Mouse (Mus musculus) neural tube, embryonic 14.5 days (tissue): ENCODE results near the gene Syncrip. TPM values are rescaled to one million over a fixed set of nuclear protein-coding genes. Genes with fewer than 3 reads are reported as not detected.

Experiments used
- ATAC-seq: fragments of 200-750 bp; cut with Nextera tagmentation; 2 replicates; pipeline ENCODE4 v1.8.0; 2017; ENCODE audit warnings: low read depth, mild to moderate bottlenecking, moderate TSS enrichment, moderate library complexity
- H3K27ac ChIP-seq: fragments of 300-500 bp; sonication (generic); 2 replicates; pipeline ENCODE4 v1.5.1; 2014; ENCODE audit warnings: low read depth, mild to moderate bottlenecking, control low read depth, low read length, moderate library complexity, mixed read lengths
- H3K27me3 ChIP-seq: fragments of 300-500 bp; sonication (generic); 2 replicates; pipeline ENCODE4 v1.6.1; 2014; ENCODE audit warnings: low read length; ENCODE audit not compliant: control insufficient read depth, insufficient read depth
- H3K36me3 ChIP-seq: fragments of 300-500 bp; sonication (generic); 2 replicates; pipeline ENCODE4 v1.6.1; 2014; ENCODE audit warnings: low read length, mixed read lengths; ENCODE audit not compliant: control insufficient read depth, insufficient read depth
- H3K4me1 ChIP-seq: fragments of 300-500 bp; sonication (generic); 2 replicates; pipeline ENCODE4 v1.6.1; 2014; ENCODE audit warnings: low read length; ENCODE audit not compliant: control insufficient read depth, insufficient read depth
- H3K4me2 ChIP-seq: fragments of 300-500 bp; sonication (generic); 2 replicates; pipeline ENCODE4 v1.6.1; 2014; ENCODE audit warnings: mild to moderate bottlenecking, low read depth, low read length, control low read depth
- H3K4me3 ChIP-seq: fragments of 300-500 bp; sonication (generic); 2 replicates; pipeline ENCODE4 v1.5.1; 2014; ENCODE audit warnings: low read depth, low read length, control low read depth, mixed read lengths
- H3K9ac ChIP-seq: fragments of 300-500 bp; sonication (generic); replicated peaks from 2 replicates; pipeline ENCODE4 v1.6.1; 2014; ENCODE audit warnings: low read depth, mild to moderate bottlenecking, control low read depth, low read length, mixed read lengths
- H3K9me3 ChIP-seq: fragments of 300-500 bp; sonication (generic); 2 replicates; pipeline ENCODE4 v1.6.1; 2016; ENCODE audit warnings: low read length; ENCODE audit not compliant: control insufficient read depth
- WGBS: fragments of 180-500 bp; shearing (Covaris S2); extraction: QIAGEN DNeasy Blood & Tissue Kit; methylation state at CpG from one replicate; pipeline ENCODE4 v1.1.7; 2014; 5-methylcytosine and 5-hydroxymethylcytosine counted together
- polyA plus RNA-seq: library from polyadenylated mRNA; unstranded; fragments of >200 nt; fragmentation: Nextera tagmentation; extraction: Ambion mirVana; gene quantifications from 2 replicates; pipeline ENCODE4 v1.2.1, GENCODE M21; 2014

Syncrip gene
- polyA plus RNA-seq, 1 experiment from 2014 or later, result 86.6 TPM

- ATAC-seq, result peak; percentile 91
- Histone ChIP-seq H3K36me3 (peaks cover 15% of the 10 kb centered on the region), H3K27me3 (no peaks in the 10 kb centered on the region), H3K4me3 (peak overlapping the region; percentile 45), H3K4me1 (peaks cover 12% of the 10 kb centered on the region), H3K27ac (peak overlapping the region; percentile 74), H3K4me2 (peak overlapping the region; percentile 78), H3K9me3 (no peaks in the 10 kb centered on the region), H3K9ac (peak overlapping the region; percentile 67)
- WGBS, result under 1% methylated on average over 61 of the region's 69 CpGs
Measured at GRCm38 (mm10) chr9:88522569-88523334, 40.4 kb upstream of the Syncrip start.

DNA sequence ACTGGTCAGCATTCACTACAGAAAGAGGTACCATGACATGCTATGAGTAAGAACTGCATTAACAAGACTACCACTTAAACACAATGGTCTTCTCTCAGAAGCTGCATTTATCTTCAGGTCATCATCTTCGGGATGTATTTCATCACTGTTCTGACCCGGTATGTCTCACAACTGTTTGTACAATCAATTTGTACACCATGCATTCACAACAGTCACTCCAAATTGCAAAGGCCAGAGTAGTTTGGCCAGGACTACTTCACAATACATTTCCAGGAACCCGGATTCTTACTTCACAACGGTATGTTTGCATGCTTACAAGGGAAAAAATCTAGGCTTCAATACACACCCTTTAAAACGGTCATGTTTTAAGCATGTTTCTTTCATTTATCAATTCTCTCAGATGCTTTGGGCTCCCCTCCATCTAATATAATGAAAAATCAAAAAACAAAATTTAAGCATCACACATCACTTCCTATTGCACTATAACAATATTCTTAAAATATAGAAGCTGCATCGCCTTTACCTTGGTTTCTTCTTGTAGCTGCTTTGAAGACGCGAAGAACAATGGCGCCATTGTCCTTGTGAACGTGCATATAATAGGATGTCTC, 39.7 kb upstream of the Syncrip start:
- Histone ChIP-seq H3K27me3 (no peaks in the 10 kb centered on the region), H3K36me3 (peaks cover 15% of the 10 kb centered on the region), H3K4me1 (peaks cover 12% of the 10 kb centered on the region), H3K4me2 (peak overlapping the region; percentile 64), H3K4me3 (peak overlapping the region; percentile 45), H3K9me3 (no peaks in the 10 kb centered on the region), H3K9ac (peak overlapping the region; percentile 67), H3K27ac (peak overlapping the region; percentile 74)
- peak; percentile 1; the same call in 1 of the 2 replicates for ATAC-seq
- under 1% methylated on average over 10 of the region's 10 CpGs for WGBS

GRCm38 (mm10) chr9:88520849-88521483, 38.6 kb upstream of the Syncrip start:
- no peaks in the 10 kb centered on the region for H3K27me3 ChIP-seq
- no peaks in the 10 kb centered on the region for H3K9me3 ChIP-seq
- H3K4me2 ChIP-seq, result peak overlapping the region; percentile 64
- H3K27ac ChIP-seq, result no peak overlapping the region
- peaks cover 12% of the 10 kb centered on the region for H3K4me1 ChIP-seq
- peaks cover 15% of the 10 kb centered on the region for H3K36me3 ChIP-seq
- ATAC-seq, result no peak
- peak overlapping the region; percentile 45 for H3K4me3 ChIP-seq
- H3K9ac ChIP-seq, result peak overlapping the region; percentile 67
- 26% methylated on average over 4 of the region's 4 CpGs for WGBS

DNA sequence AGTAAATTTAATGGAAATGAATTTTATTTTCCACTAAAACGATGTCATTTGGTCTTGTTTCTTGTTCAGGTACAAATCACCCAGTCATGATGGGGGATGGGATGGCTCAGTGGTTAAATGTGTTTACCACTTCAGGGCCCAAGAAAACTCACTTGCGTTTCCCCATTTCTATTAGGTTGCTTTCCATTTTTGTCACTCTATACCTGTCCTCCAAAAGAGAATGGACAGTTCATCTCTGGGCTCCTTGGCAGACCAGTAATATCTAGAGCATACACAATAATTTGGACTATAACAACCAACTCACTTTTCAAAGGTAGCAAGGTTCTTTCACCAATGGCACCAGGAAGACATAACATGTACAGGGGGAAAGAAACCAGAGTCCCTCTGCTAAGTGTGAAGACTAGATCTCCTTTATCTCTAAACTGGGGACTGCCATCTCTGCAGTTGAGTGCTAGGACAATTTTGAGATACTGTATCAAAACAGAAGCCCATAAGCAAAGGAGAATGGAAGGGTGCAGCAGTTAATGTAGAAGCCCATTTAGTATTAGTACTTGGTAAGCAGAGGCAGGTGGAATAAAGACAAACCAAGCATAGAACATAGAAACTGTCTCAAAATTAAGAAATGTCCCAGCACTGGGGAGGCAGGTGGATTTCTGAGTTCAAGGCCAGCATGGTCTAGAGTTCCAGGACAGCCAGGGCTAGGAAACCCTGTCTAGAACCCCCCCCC, 37.9 kb upstream of the Syncrip start:
- 19% methylated on average over 2 of the region's 2 CpGs for WGBS
- Histone ChIP-seq H3K27me3 (no peaks in the 10 kb centered on the region), H3K9ac (no peak overlapping the region), H3K27ac (no peak overlapping the region), H3K4me3 (peak overlapping the region; percentile 45), H3K4me2 (peak overlapping the region; percentile 64), H3K4me1 (peaks cover 12% of the 10 kb centered on the region), H3K36me3 (peaks cover 15% of the 10 kb centered on the region), H3K9me3 (no peaks in the 10 kb centered on the region)
- no peak for ATAC-seq

GRCm38 (mm10) chr9:88519390-88520121, 37.2 kb upstream of the Syncrip start:
- H3K4me3 ChIP-seq, result no peak overlapping the region

GRCm38 (mm10) chr9:88516361-88516995, 34.1 kb upstream of the Syncrip start:
- ATAC-seq, result no peak
- no peaks in the 10 kb centered on the region for H3K27me3 ChIP-seq
- no peaks in the 10 kb centered on the region for H3K9me3 ChIP-seq
- H3K4me3 ChIP-seq, result no peak overlapping the region
- WGBS, result 89% methylated on average over 3 of the region's 3 CpGs
- peaks cover 12% of the 10 kb centered on the region for H3K4me1 ChIP-seq
- no peak overlapping the region for H3K27ac ChIP-seq
- H3K4me2 ChIP-seq, result no peak overlapping the region
- no peak overlapping the region for H3K9ac ChIP-seq
- peaks cover 15% of the 10 kb centered on the region for H3K36me3 ChIP-seq

More at GRCm38 (mm10) chr9:88519390-88520121, 37.2 kb upstream of the Syncrip start:
- ATAC-seq, result no peak
- Histone ChIP-seq H3K36me3 (peaks cover 15% of the 10 kb centered on the region), H3K27me3 (no peaks in the 10 kb centered on the region), H3K9ac (no peak overlapping the region), H3K4me1 (peaks cover 12% of the 10 kb centered on the region), H3K27ac (no peak overlapping the region; the same call in 1 of the 2 replicates), H3K4me2 (no peak overlapping the region), H3K9me3 (no peaks in the 10 kb centered on the region)

GRCm38 (mm10) chr9:88515546-88515945, 33.2 kb upstream of the Syncrip start:
- 96% methylated on average over 1 of the region's 1 CpGs for whole genome bisulfite sequencing
- ATAC-seq, result no peak
- Histone ChIP-seq H3K36me3 (peaks cover 8% of the 10 kb centered on the region), H3K4me2 (no peak overlapping the region), H3K4me1 (peaks cover 9% of the 10 kb centered on the region), H3K4me3 (no peak overlapping the region), H3K9me3 (no peaks in the 10 kb centered on the region), H3K9ac (no peak overlapping the region), H3K27ac (no peak overlapping the region), H3K27me3 (no peaks in the 10 kb centered on the region)

DNA sequence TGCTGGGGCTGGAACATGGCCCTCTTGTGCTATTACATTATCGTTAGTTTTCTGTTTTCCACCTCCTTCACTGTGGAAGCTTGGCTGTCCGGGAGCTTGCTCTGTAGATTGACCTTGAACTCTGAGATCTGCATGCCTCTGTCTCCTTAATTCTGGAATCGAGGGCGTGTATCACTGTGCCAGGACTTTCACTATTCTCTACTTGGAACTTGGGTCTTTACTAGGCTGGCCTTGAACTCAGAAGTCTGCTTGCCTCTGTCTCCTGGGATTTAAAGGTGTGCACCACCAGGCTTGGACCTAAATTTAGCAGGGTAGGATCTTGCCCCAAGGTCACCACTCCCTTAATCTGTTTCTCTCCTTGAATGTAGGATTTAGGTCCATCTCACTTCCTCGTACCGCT, 19.5 kb upstream of the Syncrip start:
- no peak overlapping the region for H3K9ac ChIP-seq
- no peaks in the 10 kb centered on the region for H3K27me3 ChIP-seq
- H3K36me3 ChIP-seq, result no peaks in the 10 kb centered on the region
- WGBS, result 89% methylated on average over 6 of the region's 6 CpGs
- no peak overlapping the region for H3K27ac ChIP-seq
- no peaks in the 10 kb centered on the region for H3K4me1 ChIP-seq
- no peak overlapping the region for H3K4me3 ChIP-seq
- no peak for ATAC-seq
- no peaks in the 10 kb centered on the region for H3K9me3 ChIP-seq
- H3K4me2 ChIP-seq, result no peak overlapping the region
